ENCODE assay signal across 8 mouse cellular contexts in the genomic region with DNA sequence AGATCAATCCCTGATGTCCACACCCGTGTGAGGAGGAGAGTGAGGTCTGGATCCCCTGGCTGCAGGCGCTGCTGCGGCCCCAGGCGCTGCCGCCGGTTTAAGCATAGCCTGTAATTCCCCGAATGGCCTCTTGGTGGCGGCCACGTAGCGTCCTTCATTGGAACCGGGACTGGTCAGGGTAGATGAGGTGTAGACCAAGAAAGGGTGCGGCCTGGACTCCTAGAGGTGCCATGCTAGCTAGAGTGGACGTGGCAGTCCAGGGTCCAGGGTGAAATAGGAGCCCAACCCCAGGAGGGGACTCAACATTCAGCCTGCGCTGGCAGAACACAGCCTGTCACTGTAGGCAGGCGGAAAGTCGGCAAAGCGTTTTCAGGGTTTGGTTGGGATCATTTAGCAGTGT. TPM values are rescaled to one million over a fixed set of nuclear protein-coding genes. Genes with fewer than 3 reads are reported as not detected.
A peak's percentile ranks its signal among the peaks of the same experiment; 100 is the strongest.
DNase-seq lines count a peak whose midpoint lies in the region; ATAC-seq and TF ChIP-seq lines count a peak whose summit lies in the region.

No protein-coding gene starts in this region.

- H3K4me1 ChIP-seq in G1E (ENCODE audit: insufficient read depth, low read depth, low read length): peaks cover 45% of the 10 kb centered on the region
- H3K4me1 ChIP-seq in forebrain, postnatal 0 days (ENCODE audit: insufficient read depth): no peaks in the 10 kb centered on the region
- peaks cover 4% of the 10 kb centered on the region for H3K4me1 ChIP-seq in lung, adult 2 months (ENCODE audit: control insufficient read depth, insufficient read depth, low read length)
- H3K4me1 ChIP-seq in thymus, adult 2 months (replicated peaks; ENCODE audit: control insufficient read depth, insufficient read depth, low read length): peaks cover 9% of the 10 kb centered on the region

- peaks cover 14% of the 10 kb centered on the region; the same call in 1 of the 2 replicates for H3K27me3 ChIP-seq in G1E (ENCODE audit: insufficient read depth, low read length)
- H3K27me3 ChIP-seq in forebrain, postnatal 0 days (ENCODE audit: insufficient read depth, low read length): no peaks in the 10 kb centered on the region
- H3K27me3 ChIP-seq in thymus, adult 2 months (ENCODE audit: control insufficient read depth, insufficient read depth, low read length): no peaks in the 10 kb centered on the region

- H3K27ac ChIP-seq in forebrain, postnatal 0 days (ENCODE audit: low read depth, low read length): no peak overlapping the region
- no peak overlapping the region for H3K27ac ChIP-seq in thymus, adult 2 months (ENCODE audit: control insufficient read depth, insufficient read depth, low read length)

- WGBS in forebrain, postnatal 0 days: 17% methylated on average over 17 of the region's 17 CpGs
- 19% methylated on average over 17 of the region's 17 CpGs for WGBS in lung, adult 2 months
- WGBS in thymus, adult 2 months: 26% methylated on average over 17 of the region's 17 CpGs

- no peak overlapping the region for H3K4me2 ChIP-seq in forebrain, postnatal 0 days (ENCODE audit: low read depth)

- no peak overlapping the region for H3K9ac ChIP-seq in forebrain, postnatal 0 days

- H3K4me3 ChIP-seq in G1E (ENCODE audit: low read depth, low read length): no peak overlapping the region
- H3K4me3 ChIP-seq in forebrain, postnatal 0 days (ENCODE audit: low read depth, low read length): no peak overlapping the region
- no peak overlapping the region for H3K4me3 ChIP-seq in lung, adult 2 months (replicated peaks; ENCODE audit: extremely low read depth, low read depth, low read length)
- no peak overlapping the region for H3K4me3 ChIP-seq in thymus, adult 2 months (ENCODE audit: control insufficient read depth, insufficient read depth, low read length)

- peak; percentile 45; the same call in 1 of the 2 replicates for ATAC-seq in G1E (ENCODE audit: extremely low read depth, insufficient number of reproducible peaks, low FRiP score, poor library complexity, severe bottlenecking)
- peak; percentile 50 for ATAC-seq in forebrain, postnatal 0 days

- TF ChIP-seq CTCF in G1E (IDR thresholded peaks at IDR 0.05; ENCODE audit: low read depth, low read length): peak; percentile 85
- TF ChIP-seq CTCF in forebrain, postnatal 0 days (IDR thresholded peaks at IDR 0.05; ENCODE audit: low read depth): peak; percentile 97
- peak; percentile 91 for TF ChIP-seq CTCF in lung, adult 2 months (IDR thresholded peaks at IDR 0.05; ENCODE audit: insufficient read depth, low read length)
- TF ChIP-seq CTCF in thymus, adult 2 months (IDR thresholded peaks at IDR 0.05; ENCODE audit: borderline replicate concordance, control insufficient read depth, extremely low read depth, insufficient read depth, low read length, poor library complexity): peak; percentile 91

- peak; percentile 54 for DNase-seq in G1E (ENCODE audit: low spot score)
- DNase-seq in cerebellum, adult 18-20 months: peak; percentile 90 to 95
- peak; percentile 84 for DNase-seq in forebrain, postnatal 0 days
- DNase-seq in heart, postnatal 4 days: peak; percentile 95
- peak; percentile 55 to 88 for DNase-seq in layer of hippocampus, adult 8-10 months (ENCODE audit: low spot score in 2 of 2)
- DNase-seq in lung, adult 2 months: peak; percentile 94
- peak; percentile 61 for DNase-seq in ovary, adult 18-20 months (ENCODE audit: low spot score)
- peak; percentile 84 for DNase-seq in thymus, adult 2 months

- 0 out of 2 replicates have a peak, but pooled peaks have one; percentile 14 for TF ChIP-seq POLR2A in lung, adult 2 months (IDR thresholded peaks at IDR 0.05; ENCODE audit: borderline replicate concordance, extremely low read depth, low read depth, low read length)
- TF ChIP-seq POLR2A in thymus, adult 2 months (IDR thresholded peaks at IDR 0.05; ENCODE audit: control insufficient read depth, extremely low read depth, insufficient read depth, low read length, poor library complexity): no peak

- no peaks in the 10 kb centered on the region for H3K36me3 ChIP-seq in G1E (replicated peaks)
- H3K36me3 ChIP-seq in forebrain, postnatal 0 days (ENCODE audit: insufficient read depth): no peaks in the 10 kb centered on the region
- H3K36me3 ChIP-seq in thymus, adult 2 months (ENCODE audit: control insufficient read depth, insufficient read depth, low read length): no peaks in the 10 kb centered on the region

- H3K9me3 ChIP-seq in G1E (replicated peaks): no peaks in the 10 kb centered on the region; the same call in 1 of the 2 replicates
- no peaks in the 10 kb centered on the region for H3K9me3 ChIP-seq in forebrain, postnatal 0 days (ENCODE audit: low read length)

RNA-seq across cellular contexts. Expression of a gene that starts 14.9 kb away (rescaled TPM):
- not detected in 2 replicates for total RNA-seq in G1E (2014; fragmentation: Nextera tagmentation)
- not detected in 2 replicates for total RNA-seq in G1E (2017)
- not detected in 2 replicates for polyA plus RNA-seq in G1E (2012)
- not detected in 2 replicates for total RNA-seq in forebrain, postnatal 0 days (2014; rRNA removed)
- polyA plus RNA-seq in forebrain, postnatal 0 days (2015; fragmentation: Nextera tagmentation; extraction: Ambion mirVana): 0.09 and 0.22 TPM in 2 replicates
- 1 to 10 TPM; 1.7 to 1.8 TPM for total RNA-seq in heart, postnatal 4 days (2021)
- total RNA-seq in layer of hippocampus, adult 8-10 months (2022): under 1 TPM in 1 of 4 experiments, not detected in 3; 0.25 TPM
- polyA plus RNA-seq in lung, adult 2 months (2012; rRNA removed): 0.86 and 1.0 TPM in 2 replicates
- 1.0 TPM in 2 replicates for polyA plus RNA-seq in thymus, adult 2 months (2012; rRNA removed)

RNA-seq across cellular contexts. Expression of a gene that starts 24.0 kb away (rescaled TPM):
- total RNA-seq in G1E (2014; fragmentation: Nextera tagmentation) (18.2 and 18.7 TPM in 2 replicates), G1E (2017) (22.1 and 27.6 TPM in 2 replicates)
- polyA plus RNA-seq in G1E (2012): 38.7 and 45.3 TPM in 2 replicates
- total RNA-seq in forebrain, postnatal 0 days (2014; rRNA removed): 20.9 and 22.8 TPM in 2 replicates
- 20.5 and 21.1 TPM in 2 replicates for polyA plus RNA-seq in forebrain, postnatal 0 days (2015; fragmentation: Nextera tagmentation; extraction: Ambion mirVana)
- 10 to 100 TPM; 43.7 to 45.7 TPM for total RNA-seq in heart, postnatal 4 days (2021)
- total RNA-seq in layer of hippocampus, adult 8-10 months (2022): 10 to 100 TPM; 22.9 to 28.6 (median 25.0) TPM
- 157 and 174 TPM in 2 replicates for polyA plus RNA-seq in lung, adult 2 months (2012; rRNA removed)
- polyA plus RNA-seq in thymus, adult 2 months (2012; rRNA removed): 102 and 103 TPM in 2 replicates

RNA-seq across cellular contexts. Expression of a gene that starts 31.2 kb away (rescaled TPM):
- total RNA-seq in G1E (2014; fragmentation: Nextera tagmentation) (60.5 and 63.2 TPM in 2 replicates), G1E (2017) (125 and 140 TPM in 2 replicates)
- 514 and 633 TPM in 2 replicates for polyA plus RNA-seq in G1E (2012)
- total RNA-seq in forebrain, postnatal 0 days (2014; rRNA removed): 42.6 and 49.9 TPM in 2 replicates
- 143 and 179 TPM in 2 replicates for polyA plus RNA-seq in forebrain, postnatal 0 days (2015; fragmentation: Nextera tagmentation; extraction: Ambion mirVana)
- total RNA-seq in heart, postnatal 4 days (2021): 100 to 1,000 TPM; 229 to 250 TPM
- total RNA-seq in layer of hippocampus, adult 8-10 months (2022): 10 to 100 TPM; 63.7 to 66.0 (median 64.4) TPM
- polyA plus RNA-seq in lung, adult 2 months (2012; rRNA removed): 48.0 and 51.4 TPM in 2 replicates
- polyA plus RNA-seq in thymus, adult 2 months (2012; rRNA removed): 89.6 and 92.3 TPM in 2 replicates

RNA-seq across cellular contexts. Expression of a gene that starts 33.9 kb away (rescaled TPM):
- total RNA-seq in G1E (2014; fragmentation: Nextera tagmentation) (53.8 and 64.3 TPM in 2 replicates), G1E (2017) (19.2 and 20.9 TPM in 2 replicates)
- polyA plus RNA-seq in G1E (2012): 176 and 205 TPM in 2 replicates
- 103 and 105 TPM in 2 replicates for total RNA-seq in forebrain, postnatal 0 days (2014; rRNA removed)
- polyA plus RNA-seq in forebrain, postnatal 0 days (2015; fragmentation: Nextera tagmentation; extraction: Ambion mirVana): 261 and 275 TPM in 2 replicates
- total RNA-seq in heart, postnatal 4 days (2021): 10 to 100 TPM; 76.5 to 82.6 TPM
- total RNA-seq in layer of hippocampus, adult 8-10 months (2022): 10 to 100 TPM; 61.1 to 68.7 (median 63.3) TPM
- polyA plus RNA-seq in lung, adult 2 months (2012; rRNA removed): 133 and 168 TPM in 2 replicates
- polyA plus RNA-seq in thymus, adult 2 months (2012; rRNA removed): 167 and 191 TPM in 2 replicates

RNA-seq across cellular contexts. Expression of a gene that starts 35.3 kb away (rescaled TPM):
- total RNA-seq in G1E (2014; fragmentation: Nextera tagmentation) (not detected in 2 replicates), G1E (2017) (not detected in 2 replicates)
- polyA plus RNA-seq in G1E (2012): not detected in 2 replicates
- not detected in 2 replicates for total RNA-seq in forebrain, postnatal 0 days (2014; rRNA removed)
- polyA plus RNA-seq in forebrain, postnatal 0 days (2015; fragmentation: Nextera tagmentation; extraction: Ambion mirVana): not detected in 2 replicates
- total RNA-seq in heart, postnatal 4 days (2021): under 1 TPM in 1 of 2 experiments, not detected in 1; 0.83 TPM
- not detected for total RNA-seq in layer of hippocampus, adult 8-10 months (2022)
- 3.3 TPM in 1 of 2 replicates, not detected in the other for polyA plus RNA-seq in lung, adult 2 months (2012; rRNA removed)
- 5.0 and 6.4 TPM in 2 replicates for polyA plus RNA-seq in thymus, adult 2 months (2012; rRNA removed)
